In genomic region chr13:64286321-64286720, GRCm38 (mm10) we compare ENCODE assay signal across 21 mouse cellular contexts. TPM values are rescaled to one million over a fixed set of nuclear protein-coding genes. Genes with fewer than 3 reads are reported as not detected.
A peak's percentile ranks its signal among the peaks of the same experiment; 100 is the strongest.
DNase-seq lines count a peak whose midpoint lies in the region; ATAC-seq and TF ChIP-seq lines count a peak whose summit lies in the region.
"Had no signal": no experiment of that assay in that cellular context is flagged by ENCODE, and none has a peak within 500 bp of the region (broad histone marks: within the 10 kb centered on the region; RNA-seq: fewer than 3 reads in every experiment).

No protein-coding gene starts in this region.

- H3K36me3 ChIP-seq in embryonic facial prominence, embryonic 14.5 days (ENCODE audit: control insufficient read depth, insufficient read depth, low read length): 0 out of 2 replicates have a peak, but pooled peaks cover 6% of the 10 kb centered on the region
- peaks cover 11% of the 10 kb centered on the region; the same call in 1 of the 2 replicates for H3K36me3 ChIP-seq in embryonic facial prominence, embryonic 10.5 days (replicated peaks)
- peaks cover 0 to 7% of the 10 kb centered on the region in 2 experiments; a peak in 2 of 4 replicates for H3K36me3 ChIP-seq in MEL (ENCODE audit: control insufficient read depth in 1 of 2, insufficient read depth in 2 of 2, low read length in 2 of 2)
- no peaks in the 10 kb centered on the region for H3K36me3 ChIP-seq in limb, embryonic 10.5 days
- H3K36me3 ChIP-seq: embryonic facial prominence, embryonic 12.5 days; embryonic facial prominence, embryonic 15.5 days; forebrain, embryonic 15.5 days had no signal

- no peaks in the 10 kb centered on the region for H3K27me3 ChIP-seq in embryonic facial prominence, embryonic 14.5 days (replicated peaks; ENCODE audit: control insufficient read depth, insufficient read depth, low read length)
- H3K27me3 ChIP-seq in embryonic facial prominence, embryonic 10.5 days (replicated peaks; ENCODE audit: low read depth, poor library complexity, severe bottlenecking): no peaks in the 10 kb centered on the region
- H3K27me3 ChIP-seq in MEL (ENCODE audit: control insufficient read depth in 1 of 2, insufficient read depth in 2 of 2, low read length in 2 of 2): no peaks in the 10 kb centered on the region
- no peaks in the 10 kb centered on the region for H3K27me3 ChIP-seq in limb, embryonic 10.5 days (ENCODE audit: low read depth, poor library complexity, severe bottlenecking)
- H3K27me3 ChIP-seq: embryonic facial prominence, embryonic 12.5 days; embryonic facial prominence, embryonic 15.5 days; forebrain, embryonic 13.5 days; forebrain, embryonic 15.5 days had no signal

- 0 out of 2 replicates have a peak, but pooled peaks have one; percentile 15 for ATAC-seq in embryonic facial prominence, embryonic 14.5 days (ENCODE audit: low read depth)
- ATAC-seq in megakaryocyte-erythroid progenitor cell, adult 5-6 weeks (replicated peaks; ENCODE audit: low FRiP score, low TSS enrichment, poor library complexity, severe bottlenecking): 0 out of 2 replicates have a peak, but pooled peaks have one; percentile 41
- ATAC-seq: forebrain, embryonic 13.5 days; forebrain, embryonic 15.5 days; forebrain, postnatal 0 days had no signal

- H3K9me3 ChIP-seq in embryonic facial prominence, embryonic 14.5 days (ENCODE audit: control insufficient read depth, low read length): no peaks in the 10 kb centered on the region
- peaks cover 3% of the 10 kb centered on the region; the same call in 1 of the 2 replicates for H3K9me3 ChIP-seq in embryonic facial prominence, embryonic 10.5 days
- H3K9me3 ChIP-seq in MEL (replicated peaks; ENCODE audit: insufficient read depth, low read length): no peaks in the 10 kb centered on the region
- H3K9me3 ChIP-seq in limb, embryonic 10.5 days (replicated peaks): no peaks in the 10 kb centered on the region
- H3K9me3 ChIP-seq: embryonic facial prominence, embryonic 12.5 days; embryonic facial prominence, embryonic 15.5 days; forebrain, embryonic 13.5 days; forebrain, embryonic 15.5 days had no signal

- no peak for TF ChIP-seq POLR2A in MEL (IDR thresholded peaks at IDR 0.05; ENCODE audit: control insufficient read depth in 1 of 2, insufficient read depth in 1 of 2, low read depth in 1 of 2, low read length in 2 of 2, poor library complexity in 1 of 2)

- no peak for TF ChIP-seq RAD21 in MEL (IDR thresholded peaks at IDR 0.05; ENCODE audit: low read depth, low read length)

- no peaks in the 10 kb centered on the region for H3K4me1 ChIP-seq in embryonic facial prominence, embryonic 14.5 days (ENCODE audit: control insufficient read depth, insufficient read depth, low read length)
- peaks cover 17% of the 10 kb centered on the region for H3K4me1 ChIP-seq in embryonic facial prominence, embryonic 10.5 days
- peaks cover 0 to 4% of the 10 kb centered on the region in 2 experiments; a peak in 1 of 4 replicates for H3K4me1 ChIP-seq in MEL (ENCODE audit: control insufficient read depth in 1 of 2, insufficient read depth in 2 of 2, low read length in 2 of 2)
- peaks cover 18% of the 10 kb centered on the region for H3K4me1 ChIP-seq in limb, embryonic 10.5 days
- H3K4me1 ChIP-seq: forebrain, embryonic 13.5 days; forebrain, embryonic 15.5 days had no signal

- no peak overlapping the region for H3K4me3 ChIP-seq in embryonic facial prominence, embryonic 14.5 days (ENCODE audit: low read depth, low read length)
- H3K4me3 ChIP-seq in embryonic facial prominence, embryonic 10.5 days: no peak overlapping the region
- H3K4me3 ChIP-seq in MEL (ENCODE audit: control insufficient read depth in 1 of 2, insufficient read depth in 1 of 2, low read depth in 2 of 2, low read length in 2 of 2): no peak overlapping the region
- H3K4me3 ChIP-seq in limb, embryonic 10.5 days: no peak overlapping the region
- H3K4me3 ChIP-seq: embryonic facial prominence, embryonic 12.5 days; embryonic facial prominence, embryonic 15.5 days; forebrain, embryonic 13.5 days; forebrain, embryonic 15.5 days had no signal

- H3K79me2 ChIP-seq in MEL (ENCODE audit: control insufficient read depth, insufficient read depth, low read length, poor library complexity): no peaks in the 10 kb centered on the region

- no peak overlapping the region for H3K4me2 ChIP-seq in embryonic facial prominence, embryonic 14.5 days (ENCODE audit: low read depth, low read length)
- H3K4me2 ChIP-seq: embryonic facial prominence, embryonic 12.5 days; embryonic facial prominence, embryonic 15.5 days; forebrain, embryonic 13.5 days; forebrain, embryonic 15.5 days had no signal

- 48% methylated on average over 4 of the region's 4 CpGs for WGBS in embryonic facial prominence, embryonic 14.5 days
- WGBS in embryonic facial prominence, embryonic 10.5 days: 63% methylated on average over 4 of the region's 4 CpGs
- 70% methylated on average over 4 of the region's 4 CpGs for WGBS in limb, embryonic 10.5 days

- H3K27ac ChIP-seq in embryonic facial prominence, embryonic 14.5 days (replicated peaks; ENCODE audit: low read depth, low read length): no peak overlapping the region
- H3K27ac ChIP-seq in embryonic facial prominence, embryonic 10.5 days (replicated peaks): no peak overlapping the region
- no peak overlapping the region for H3K27ac ChIP-seq in MEL (ENCODE audit: control insufficient read depth, low read depth, low read length)
- H3K27ac ChIP-seq in limb, embryonic 10.5 days: peak overlapping the region; percentile 28
- H3K27ac ChIP-seq: embryonic facial prominence, embryonic 12.5 days; embryonic facial prominence, embryonic 15.5 days; forebrain, embryonic 13.5 days; forebrain, embryonic 15.5 days had no signal

- peak; percentile 39 to 41; a peak in 2 of 4 replicates for TF ChIP-seq EP300 in MEL (IDR thresholded peaks at IDR 0.05; ENCODE audit: low read depth in 1 of 2, low read length in 2 of 2)

- TF ChIP-seq CTCF in MEL (IDR thresholded peaks at IDR 0.05 in 2 of 3, conservative IDR thresholded peaks at IDR 0.05 in 1 of 3; ENCODE audit: control insufficient read depth in 1 of 3, insufficient read depth in 1 of 3, low read depth in 2 of 3, low read length in 3 of 3, poor library complexity in 1 of 3, severe bottlenecking in 1 of 3): no peak

- no peak overlapping the region for H3K9ac ChIP-seq in embryonic facial prominence, embryonic 14.5 days (ENCODE audit: low read depth, low read length)
- no peak overlapping the region for H3K9ac ChIP-seq in MEL (ENCODE audit: control insufficient read depth, low read depth, low read length, poor library complexity, severe bottlenecking)
- H3K9ac ChIP-seq: embryonic facial prominence, embryonic 12.5 days; embryonic facial prominence, embryonic 15.5 days; forebrain, embryonic 13.5 days; forebrain, embryonic 15.5 days; forebrain, postnatal 0 days had no signal

- no peak for DNase-seq in embryonic facial prominence, embryonic 14.5 days (ENCODE audit: low spot score)
- DNase-seq in embryonic facial prominence, embryonic 10.5 days (ENCODE audit: low spot score): no peak
- peak; percentile 56 for DNase-seq in MEL (ENCODE audit: low read depth, low spot score)
- no peak for DNase-seq in limb, embryonic 10.5 days (ENCODE audit: low spot score)
- DNase-seq in B cell, adult 2 months: no peak
- DNase-seq in layer of hippocampus, postnatal 10 days (ENCODE audit: low spot score in 2 of 2): no peak
- DNase-seq: adrenal gland, adult 2 months; adrenal gland, postnatal 10 days; adrenal gland, postnatal 25 days; cerebellum, adult 11 months; cerebellum, adult 18-20 months; cerebellum, adult 8-10 months; cerebellum, adult 9-11 months; cerebellum, postnatal 14 days; cerebellum, postnatal 36 days; forebrain, postnatal 0 days had no signal

TF ChIP-seq in MEL, 35 proteins besides CTCF, POLR2A, EP300 and RAD21 (continues in another document):
- TF ChIP-seq BHLHE40 (IDR thresholded peaks at IDR 0.05; ENCODE audit: borderline replicate concordance, low read depth, low read length): no peak
- TF ChIP-seq TCF12 (IDR thresholded peaks at IDR 0.05; ENCODE audit: low read depth, low read length): peak; percentile 48; the same call in 1 of the 2 replicates
- no peak for TF ChIP-seq SIN3A (IDR thresholded peaks at IDR 0.05; ENCODE audit: low read length)
- no peak for TF ChIP-seq USF2 (IDR thresholded peaks at IDR 0.05; ENCODE audit: borderline replicate concordance in 1 of 2, insufficient read depth in 1 of 2, low read depth in 1 of 2, low read length in 2 of 2)
- peak; percentile 81; the same call in 1 of the 2 replicates for TF ChIP-seq RCOR1 (IDR thresholded peaks at IDR 0.05; ENCODE audit: low read depth, low read length)
- peak; percentile 58; the same call in 1 of the 2 replicates for TF ChIP-seq MAFK (IDR thresholded peaks at IDR 0.05; ENCODE audit: borderline replicate concordance, low read depth, low read length)
- no peak for TF ChIP-seq MYC (IDR thresholded peaks at IDR 0.05; ENCODE audit: low read depth, low read length)
- peak; percentile 66 for TF ChIP-seq GATA1 (IDR thresholded peaks at IDR 0.05; ENCODE audit: low read depth, low read length)

RNA-seq across cellular contexts. Expression of gene Cdc14b, which starts 11.2 kb away (rescaled TPM):
- polyA plus RNA-seq in embryonic facial prominence, embryonic 14.5 days (2014; fragmentation: Nextera tagmentation; extraction: Ambion mirVana): 12.7 and 14.7 TPM in 2 replicates
- polyA plus RNA-seq in embryonic facial prominence, embryonic 10.5 days (2016; fragmentation: Nextera tagmentation; extraction: Ambion mirVana): 28.4 and 32.2 TPM in 2 replicates
- 18.7 and 22.2 TPM in 2 replicates for total RNA-seq in MEL (2012; rRNA removed)
- 10 to 100 TPM in 1 of 2 experiments, not detected in 1; 28.3 TPM for polyA plus RNA-seq in MEL (2012; ENCODE audit: insufficient read depth in 1 of 2, insufficient read length in 2 of 2, low read depth in 1 of 2, low replicate concordance in 2 of 2, missing spikeins in 1 of 2)
- 34.9 and 43.5 TPM in 2 replicates for polyA plus RNA-seq in limb, embryonic 10.5 days (2016; fragmentation: Nextera tagmentation; extraction: Ambion mirVana)
- total RNA-seq in megakaryocyte-erythroid progenitor cell, adult 5-6 weeks (2014; fragmentation: Nextera tagmentation): 1.9 and 2.9 TPM in 2 replicates
- 0.50 and 4.8 TPM in 2 replicates for total RNA-seq in megakaryocyte-erythroid progenitor cell, adult 5-6 weeks (2017)
- 1 to 10 TPM; 2.6 to 3.2 TPM for total RNA-seq in layer of hippocampus, postnatal 10 days (2021)

RNA-seq across cellular contexts. Expression of gene Aaed1, which starts 26.2 kb away (rescaled TPM):
- polyA plus RNA-seq in embryonic facial prominence, embryonic 14.5 days (2014; fragmentation: Nextera tagmentation; extraction: Ambion mirVana): 30.1 and 31.8 TPM in 2 replicates
- polyA plus RNA-seq in embryonic facial prominence, embryonic 10.5 days (2016; fragmentation: Nextera tagmentation; extraction: Ambion mirVana): 31.3 and 33.5 TPM in 2 replicates
- 4.2 and 4.4 TPM in 2 replicates for total RNA-seq in MEL (2012; rRNA removed)
- 100 to 1,000 TPM in 1 of 2 experiments, 10 to 100 TPM in 1; 13.5 to 190 TPM for polyA plus RNA-seq in MEL (2012; ENCODE audit: insufficient read depth in 1 of 2, insufficient read length in 2 of 2, low read depth in 1 of 2, low replicate concordance in 2 of 2, missing spikeins in 1 of 2)
- polyA plus RNA-seq in limb, embryonic 10.5 days (2016; fragmentation: Nextera tagmentation; extraction: Ambion mirVana): 32.5 and 33.0 TPM in 2 replicates
- total RNA-seq in megakaryocyte-erythroid progenitor cell, adult 5-6 weeks (2014; fragmentation: Nextera tagmentation): 20.4 and 26.9 TPM in 2 replicates
- 56.5 and 65.2 TPM in 2 replicates for total RNA-seq in megakaryocyte-erythroid progenitor cell, adult 5-6 weeks (2017)
- total RNA-seq in layer of hippocampus, postnatal 10 days (2021): 10 to 100 TPM in 1 of 2 experiments, 1 to 10 TPM in 1; 8.5 to 11.7 TPM
